Mouse (Mus musculus) heart, adult 2 months (tissue): ENCODE data around the gene Ryr1.

Experiments used
- CTCF ChIP-seq: fragments of 200-600 bp; IDR thresholded peaks from 2 replicates; pipeline ENCODE4 v1.8.1; 2022; ENCODE audit warnings: antibody characterized with exemption, mild to moderate bottlenecking, moderate library complexity
- EP300 ChIP-seq: fragments of 200-500 bp; IDR thresholded peaks from 2 replicates; pipeline ENCODE4 v1.6.1; 2011; ENCODE audit warnings: low read depth, low read length, control low read depth; ENCODE audit not compliant: insufficient read depth

- TF ChIP-seq CTCF (no peak), EP300 (no peak)
Observed at GRCm38 (mm10) chr7:28963399-28963923, 161.5 kb downstream of the Ryr1 start.
